Mouse (Mus musculus) megakaryocyte, embryonic 14.5 days (primary cell): ENCODE results near the gene Adap2. TPM values are rescaled to one million over a fixed set of nuclear protein-coding genes. Genes with fewer than 3 reads are reported as not detected.

Experiments
- H3K27me3 ChIP-seq: replicated peaks from 2 replicates; pipeline ENCODE3; 2012; ENCODE audit warnings: inconsistent platforms
- H3K36me3 ChIP-seq: replicated peaks from 2 replicates; pipeline ENCODE3; 2012; ENCODE audit warnings: low read length, inconsistent platforms, mixed read lengths
- H3K4me1 ChIP-seq: 2 replicates; pipeline ENCODE4 v1.6.1; 2012; ENCODE audit warnings: inconsistent platforms
- H3K4me3 ChIP-seq: replicated peaks from 2 replicates; pipeline ENCODE3; 2012; ENCODE audit warnings: moderate library complexity, mild to moderate bottlenecking, inconsistent platforms
- H3K9me3 ChIP-seq: 2 replicates; pipeline ENCODE4 v1.6.1; 2012; ENCODE audit warnings: inconsistent platforms
- FLI1 ChIP-seq: IDR thresholded peaks from 2 replicates; pipeline ENCODE4 v1.6.1; 2012; ENCODE audit warnings: low read length, inconsistent platforms, mixed read lengths
- GATA1 ChIP-seq: IDR thresholded peaks from 3 replicates; pipeline ENCODE4 v1.6.1; 2012; ENCODE audit warnings: mixed read lengths, low read length, inconsistent platforms, borderline replicate concordance
- polyA plus RNA-seq: library from polyadenylated mRNA; stranded (reverse); fragments of >175 nt; gene quantifications from 2 replicates; pipeline ENCODE4 v1.2.3, GENCODE M21; 2012; ENCODE audit warnings: low replicate concordance; ENCODE audit not compliant: insufficient read depth

The Adap2 gene
- polyA plus RNA-seq, 1 experiment = 4.2 TPM

DNA sequence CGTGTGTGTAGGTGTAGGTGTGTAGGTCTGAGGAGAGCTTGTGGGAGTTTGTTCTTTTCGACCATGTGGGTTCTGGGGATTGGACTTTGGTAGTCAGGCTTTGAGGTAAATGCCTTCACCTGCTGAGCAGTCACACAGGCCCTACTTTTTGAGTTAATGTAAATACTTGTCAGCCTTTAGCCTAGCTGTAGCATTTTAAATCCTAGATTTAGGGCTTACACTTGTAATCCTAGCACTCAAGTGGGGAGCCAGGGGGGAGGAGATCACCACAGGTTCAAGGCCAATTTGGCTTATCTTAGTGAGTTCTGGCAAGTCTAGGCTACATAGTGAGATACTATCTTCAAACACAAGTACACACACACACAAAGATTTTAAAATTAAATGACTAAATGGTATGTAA lies 58.4 kb downstream of the Adap2 start:
- H3K36me3 ChIP-seq = peaks cover 32% of the 10 kb centered on the region

GRCm38 (mm10) chr11:80215291-80215690 lies 61.4 kb downstream of the Adap2 start:
- no peaks in the 10 kb centered on the region for H3K27me3 ChIP-seq
- H3K4me1 ChIP-seq = peaks cover 42% of the 10 kb centered on the region

More for the DNA sequence above, 58.4 kb downstream of the Adap2 start:
- H3K4me1 ChIP-seq = peaks cover 36% of the 10 kb centered on the region
- no peaks in the 10 kb centered on the region for H3K9me3 ChIP-seq
- H3K4me3 ChIP-seq = no peak overlapping the region
- no peaks in the 10 kb centered on the region for H3K27me3 ChIP-seq
- TF ChIP-seq GATA1 = no peak
- no peak for TF ChIP-seq FLI1

GRCm38 (mm10) chr11:80218657-80219293 lies 64.9 kb downstream of the Adap2 start:
- no peak for TF ChIP-seq GATA1
- no peak for TF ChIP-seq FLI1
- Histone ChIP-seq H3K4me1 (peaks cover 31% of the 10 kb centered on the region), H3K9me3 (no peaks in the 10 kb centered on the region), H3K36me3 (peaks cover 57% of the 10 kb centered on the region), H3K27me3 (no peaks in the 10 kb centered on the region), H3K4me3 (peak overlapping the region; percentile 72)

More at GRCm38 (mm10) chr11:80215291-80215690, 61.4 kb downstream of the Adap2 start:
- TF ChIP-seq FLI1 (no peak), GATA1 (no peak)
- H3K36me3 ChIP-seq = peaks cover 40% of the 10 kb centered on the region
- no peak overlapping the region for H3K4me3 ChIP-seq
- no peaks in the 10 kb centered on the region for H3K9me3 ChIP-seq

Other genes with a start within 250 kb of the Adap2 start
- gene Utp6, start 191.7 kb upstream of the Adap2 start, polyA plus RNA-seq = 2.4 TPM in 1 of 2 replicates, not detected in the other
- gene Suz12, start 161.0 kb upstream of the Adap2 start, polyA plus RNA-seq = 2.8 and 3.0 TPM in 2 replicates
- 3.0 and 15.0 TPM in 2 replicates for gene Crlf3, start 73.1 kb upstream of the Adap2 start, polyA plus RNA-seq
- 0.47 TPM in 1 of 2 replicates, not detected in the other for gene Atad5, start 64.7 kb upstream of the Adap2 start, polyA plus RNA-seq
- 0.44 TPM in 1 of 2 replicates, not detected in the other for gene Tefm, start 11.9 kb upstream of the Adap2 start, polyA plus RNA-seq
- 2.6 and 3.6 TPM in 2 replicates for gene Rnf135, start 29.7 kb downstream of the Adap2 start, polyA plus RNA-seq
- 2.6 and 3.2 TPM in 2 replicates for gene Rhot1, start 54.9 kb downstream of the Adap2 start, polyA plus RNA-seq
- gene Rhbdl3, start 146.8 kb downstream of the Adap2 start, polyA plus RNA-seq = 3.2 and 5.6 TPM in 2 replicates
- gene 5730455P16Rik, start 223.9 kb downstream of the Adap2 start, polyA plus RNA-seq = 0.60 and 1.8 TPM in 2 replicates
- gene Zfp207, start 229.2 kb downstream of the Adap2 start, polyA plus RNA-seq = 11.3 and 21.4 TPM in 2 replicates